Mouse (Mus musculus): ENCODE measurements at regions not wholly inside any gene's neighbourhood (a gene's known extent, or its start where the extent isn't known, plus 50 kb on each side); places are given as distances from the start of the nearest gene placed in this dataset.

- DNase-seq, result no peak
Observed at GRCm38 (mm10) chr19:59646656-59647055, 188.5 kb downstream of the Emx2 start.

- DNase-seq, result no peak
Observed at GRCm38 (mm10) chr19:59649421-59649820, 191.2 kb downstream of the Emx2 start.

- no peak for DNase-seq
Observed at GRCm38 (mm10) chr19:59650611-59651329, 192.6 kb downstream of the Emx2 start.

- DNase-seq, result no peak
Observed at GRCm38 (mm10) chr19:59653631-59654367, 195.6 kb downstream of the Emx2 start.

DNA sequence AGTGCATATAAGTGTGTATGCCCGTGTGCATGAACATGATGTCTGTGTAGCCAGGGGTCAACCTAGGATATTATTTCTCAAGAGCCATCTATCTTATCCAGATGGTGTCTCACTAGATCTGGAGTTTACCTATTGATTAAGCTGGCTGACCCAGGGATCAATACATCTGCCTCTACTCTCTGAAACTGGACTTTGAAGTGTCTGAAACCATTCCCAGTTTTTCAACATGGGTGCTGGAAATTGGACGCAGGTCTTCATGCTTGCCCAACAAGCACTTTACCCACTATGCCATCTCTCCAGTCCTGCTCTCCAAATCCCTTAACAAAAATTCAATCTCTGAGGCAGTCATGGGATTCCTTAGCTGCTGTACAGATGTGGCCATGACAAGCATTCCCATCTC lies 197.1 kb downstream of the Emx2 start:
- DNase-seq, result no peak

DNA sequence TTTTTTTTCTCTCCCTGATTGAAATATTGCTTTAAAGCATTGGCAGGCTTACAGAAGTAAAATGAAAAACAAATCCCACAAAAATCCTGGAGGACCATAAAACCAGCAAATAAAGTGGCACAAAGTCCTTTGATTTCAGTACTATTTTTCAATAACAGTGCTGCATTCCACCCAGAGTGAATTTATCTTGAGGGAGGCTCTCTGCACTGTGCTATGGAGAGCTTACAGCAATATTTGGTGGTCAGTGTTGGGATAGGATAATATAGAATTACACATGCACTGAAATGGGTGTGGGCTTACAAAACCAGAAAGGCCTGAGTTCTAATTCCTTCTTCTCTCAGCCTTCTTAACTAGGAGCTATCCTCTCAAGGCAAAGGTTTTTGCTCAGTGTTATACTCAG lies 211.6 kb downstream of the Emx2 start:
- DNase-seq, result no peak

GRCm38 (mm10) chr19:59673537-59673936 lies 215.4 kb downstream of the Emx2 start:
- DNase-seq, result no peak

- DNase-seq, result peak; percentile 40
Observed at GRCm38 (mm10) chr19:59679191-59679590, 221.0 kb downstream of the Emx2 start.

- DNase-seq, result no peak
Observed at GRCm38 (mm10) chr19:59680356-59680755, 222.2 kb downstream of the Emx2 start.

DNA sequence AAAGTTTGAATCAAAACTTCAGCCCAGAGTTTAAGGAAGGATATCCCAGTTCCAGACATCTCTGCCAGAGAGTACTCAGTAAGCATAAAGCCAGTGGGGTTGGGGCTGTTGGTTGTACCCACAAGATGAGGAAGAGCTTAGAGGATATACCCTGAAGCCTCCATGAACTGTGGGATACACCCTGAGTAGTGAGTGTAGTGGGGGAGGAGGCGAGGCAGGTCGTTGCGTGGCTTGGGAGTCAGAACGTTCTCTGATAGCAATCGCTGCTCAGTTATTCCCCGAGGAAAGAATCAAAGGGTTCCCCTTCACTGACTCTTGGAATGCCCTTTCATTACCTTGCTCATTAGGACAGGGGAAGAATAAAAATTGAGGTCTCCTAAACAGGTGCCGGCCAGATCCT lies 226.1 kb downstream of the Emx2 start:
- peak; percentile 22 for DNase-seq

- peak; percentile 75 for DNase-seq
Observed at GRCm38 (mm10) chr19:59685826-59686717, 227.9 kb downstream of the Emx2 start.

DNA sequence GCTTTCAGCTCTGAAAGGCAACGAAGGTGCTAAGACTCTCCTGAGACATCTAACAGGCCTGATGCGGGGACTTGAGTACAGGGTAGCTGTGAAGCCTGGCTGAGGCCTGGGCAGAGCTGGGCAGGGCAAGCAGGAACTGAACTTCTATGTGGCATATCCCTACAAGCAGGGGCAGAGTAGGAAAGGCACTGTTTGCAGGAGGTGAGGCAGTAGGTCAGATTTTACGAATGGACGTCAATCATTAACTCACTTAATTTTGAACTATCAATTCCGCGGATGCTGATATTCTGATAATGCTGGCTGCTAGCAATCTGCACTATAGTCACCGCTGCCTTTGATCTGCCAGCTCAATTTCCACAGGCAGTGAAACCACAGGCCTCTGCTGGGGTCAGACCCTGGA lies 229.0 kb downstream of the Emx2 start:
- peak; percentile 46 for DNase-seq

GRCm38 (mm10) chr19:59687681-59688080 lies 229.5 kb downstream of the Emx2 start:
- peak; percentile 52 for DNase-seq

DNA sequence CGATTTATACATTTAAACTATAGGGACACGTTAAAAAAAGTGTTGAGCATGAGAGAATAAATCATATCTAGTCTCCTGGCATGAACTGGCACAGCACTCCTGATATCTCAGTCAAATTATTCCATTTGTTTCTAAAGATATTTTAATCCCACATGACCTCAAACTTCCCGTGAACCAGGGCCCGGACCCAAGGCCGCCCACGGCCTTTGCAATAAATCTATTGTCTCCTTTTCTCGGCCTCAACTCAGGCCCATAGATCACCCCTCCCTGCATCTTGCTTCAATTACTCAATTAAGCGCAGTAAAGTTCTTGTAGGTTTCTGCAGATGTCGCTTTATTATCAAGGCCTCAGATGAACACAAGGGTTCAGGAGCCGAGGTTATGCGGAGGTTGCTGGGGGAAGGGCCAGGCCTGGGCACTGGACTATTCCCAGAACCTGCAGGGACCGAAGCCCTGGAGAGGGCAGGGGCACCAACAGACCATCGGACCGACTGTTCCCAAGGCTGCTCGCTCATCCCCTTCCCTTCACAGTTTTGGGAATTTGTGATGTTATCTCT lies 233.4 kb downstream of the Emx2 start:
- DNase-seq, result no peak

DNA sequence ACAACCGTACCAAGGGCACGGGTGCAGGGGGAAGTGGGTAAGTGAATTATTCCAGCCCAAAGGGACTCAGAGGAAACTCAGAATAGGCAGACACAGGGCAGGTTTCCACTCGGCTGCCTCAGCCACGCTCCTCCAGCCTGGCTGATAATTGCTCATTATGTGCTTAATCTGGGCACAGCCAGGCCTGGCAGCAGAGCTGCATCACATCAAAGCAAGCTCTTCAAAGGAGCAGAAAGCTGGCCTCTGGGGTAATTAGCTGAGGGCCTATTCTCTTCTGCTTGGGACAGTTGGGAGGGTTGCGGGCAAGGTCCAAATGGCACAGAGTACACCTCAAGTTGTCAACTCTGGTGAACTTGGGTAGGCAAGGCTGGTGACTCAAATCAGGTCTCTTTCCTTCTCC lies 239.5 kb downstream of the Emx2 start:
- peak; percentile 51 for DNase-seq

- DNase-seq, result no peak
Observed at GRCm38 (mm10) chr19:59700187-59700586, 242.0 kb downstream of the Emx2 start.

GRCm38 (mm10) chr19:59707106-59707505 lies 236.3 kb downstream of the Rab11fip2 start:
- DNase-seq, result no peak

DNA sequence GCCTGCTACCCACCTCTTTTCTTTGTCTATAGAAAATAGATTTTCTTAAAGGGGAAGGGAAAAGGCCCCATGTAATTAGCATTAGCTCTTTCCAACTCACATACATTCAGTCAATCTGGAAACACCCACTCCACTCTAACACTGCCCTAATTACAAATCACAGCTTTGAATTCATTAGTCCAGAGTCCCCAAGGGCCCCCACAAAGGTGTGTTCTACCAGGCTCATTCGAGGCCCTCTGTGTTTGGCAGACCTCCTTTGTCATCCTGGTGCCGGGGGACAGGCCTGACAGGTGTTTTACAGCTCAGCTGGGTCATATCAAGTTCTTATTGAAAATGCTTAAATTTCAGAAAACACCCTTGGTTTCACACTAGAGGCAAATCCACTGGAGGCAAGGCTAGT lies 234.3 kb downstream of the Rab11fip2 start:
- DNase-seq, result no peak

DNA sequence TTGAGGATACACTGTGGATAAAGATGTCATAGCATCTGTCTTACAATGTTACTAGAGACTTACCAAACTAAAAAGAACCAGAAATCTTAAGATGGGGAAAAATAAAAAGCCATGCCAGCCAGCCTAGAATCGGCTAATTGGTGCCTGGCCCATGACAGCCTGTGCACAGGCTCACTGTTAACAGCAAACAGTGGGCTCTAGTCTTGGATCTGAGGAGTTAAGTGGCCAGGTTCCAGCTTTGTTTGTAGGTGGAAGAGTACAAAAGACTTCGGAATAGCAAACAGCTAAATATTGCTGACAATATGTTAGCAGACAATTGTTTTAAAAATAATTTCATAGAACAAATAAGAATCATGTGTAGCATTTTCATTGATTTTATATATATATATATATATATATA lies 228.4 kb downstream of the Rab11fip2 start:
- no peak for DNase-seq

DNA sequence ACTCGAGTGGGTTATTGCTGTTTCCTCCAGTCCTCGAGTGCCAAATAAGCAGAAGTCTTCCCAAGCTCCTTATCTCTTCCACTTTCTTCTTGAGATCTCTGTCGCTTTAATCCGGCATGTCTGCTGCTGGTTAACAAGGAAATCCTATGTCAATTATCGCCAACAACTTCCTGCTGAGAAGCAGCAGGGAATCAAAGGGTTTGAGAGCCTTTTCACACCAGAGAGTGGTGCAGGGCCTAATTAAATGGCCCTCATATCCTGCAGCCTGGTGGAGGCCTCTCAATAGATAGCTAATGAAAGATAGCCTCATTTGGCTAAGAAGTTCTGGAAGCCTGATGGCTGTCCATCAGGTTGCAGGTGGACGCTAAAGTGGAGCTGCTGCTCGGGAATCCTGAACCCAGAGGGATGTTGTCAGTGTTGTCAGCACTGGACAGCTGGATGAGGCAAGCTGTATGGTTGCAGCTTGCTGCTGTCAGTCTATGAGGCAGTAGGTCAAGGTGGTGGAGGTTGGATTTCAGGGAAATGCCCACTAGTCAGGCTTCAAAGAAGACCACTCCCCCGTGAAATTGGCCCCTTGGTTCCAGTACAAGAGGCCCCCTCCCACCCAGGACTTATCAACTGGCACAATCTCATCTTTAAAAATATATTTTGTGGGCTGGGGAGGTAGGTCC lies 225.5 kb downstream of the Rab11fip2 start:
- DNase-seq, result no peak

DNA sequence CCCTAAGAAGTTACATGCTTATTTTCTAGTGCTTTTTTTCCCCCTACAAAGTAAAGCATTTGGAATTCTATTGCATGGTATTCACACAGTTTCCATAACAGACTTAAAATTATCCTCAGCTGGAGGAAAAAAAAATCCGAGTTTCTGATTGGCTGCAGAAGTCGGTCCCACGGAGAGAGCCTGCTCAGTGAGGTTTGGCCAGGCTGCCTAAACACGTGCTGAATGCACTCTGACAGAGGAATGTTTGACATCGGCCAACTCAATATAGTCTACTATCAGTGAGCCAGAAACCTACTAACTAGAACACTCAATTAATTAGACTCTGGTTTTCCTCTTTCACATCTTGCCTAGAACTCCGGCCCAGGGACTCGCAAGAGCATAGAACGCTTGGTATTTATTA lies 204.9 kb downstream of the Rab11fip2 start:
- DNase-seq, result peak; percentile 12

DNA sequence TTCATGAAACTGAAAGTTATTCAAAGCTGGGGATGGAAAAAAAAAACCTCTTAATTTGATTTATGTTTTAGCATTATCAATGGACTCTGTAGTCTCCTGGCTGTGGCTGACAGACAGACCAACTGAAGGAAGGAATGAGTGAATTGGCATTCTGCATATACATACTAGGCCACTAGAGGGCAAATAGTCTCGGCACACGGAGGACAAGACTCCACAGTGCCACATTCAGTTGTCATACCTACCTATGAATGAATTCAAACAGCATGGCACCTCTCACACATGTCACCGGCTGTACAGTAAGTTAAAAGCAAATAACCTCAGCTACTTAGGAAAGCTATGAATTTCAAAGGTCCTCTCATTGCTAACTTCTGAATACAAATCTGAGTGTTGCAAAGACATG lies 200.5 kb downstream of the Rab11fip2 start:
- peak; percentile 28 for DNase-seq

DNA sequence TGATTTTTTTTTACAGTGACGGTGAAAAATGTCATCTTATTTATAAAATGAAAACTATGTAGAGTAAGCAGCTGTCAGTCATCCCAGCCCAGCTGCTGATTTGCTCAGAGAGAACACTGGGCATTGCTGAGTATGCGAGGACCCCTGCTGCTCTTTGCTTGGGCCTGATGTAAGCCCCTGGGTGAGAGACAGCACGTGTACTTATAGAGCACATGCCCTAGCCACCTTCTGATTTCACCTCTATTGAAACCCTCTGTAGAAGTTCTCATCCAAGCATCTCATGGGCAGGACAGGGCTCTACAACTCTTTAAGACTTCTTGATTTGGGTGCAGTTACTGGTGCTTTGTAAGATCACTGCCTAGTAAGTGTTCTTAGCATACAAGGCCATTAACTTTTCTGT lies 182.2 kb downstream of the Rab11fip2 start:
- DNase-seq, result no peak

Data from kidney, postnatal 14 days (tissue).